Mouse (Mus musculus): ENCODE results near the gene Zcchc18. TPM values are rescaled to one million over a fixed set of nuclear protein-coding genes. Genes with fewer than 3 reads are reported as not detected.
A peak's percentile ranks its signal among the peaks of the same experiment; 100 is the strongest.

The Zcchc18 gene
- polyA plus RNA-seq, 1 experiment from 2014 or later = 21.4 TPM

DNA sequence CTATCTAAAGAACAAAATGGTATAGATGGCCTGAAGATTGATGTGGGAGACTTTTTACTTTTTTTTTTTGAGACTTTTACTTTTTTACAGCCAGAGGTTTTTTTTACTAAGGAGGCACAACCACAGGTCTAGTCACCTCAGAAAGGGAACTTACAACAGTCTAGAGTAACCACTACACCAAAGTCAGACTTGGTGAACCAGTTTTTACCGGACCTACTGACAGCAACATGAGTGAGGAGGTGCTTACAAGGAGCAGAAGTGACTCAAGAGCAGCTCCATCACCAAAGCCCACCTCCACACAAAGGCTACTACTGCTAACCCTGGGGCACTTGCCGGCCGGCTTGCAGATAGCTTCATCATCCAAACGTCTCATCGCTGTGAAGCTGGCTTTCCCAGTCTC is 38.8 kb downstream of the Zcchc18 start:
- no peak overlapping the region for H3K9ac ChIP-seq (replicated peaks; ENCODE audit: low read depth, low read length)
- H3K27ac ChIP-seq (ENCODE audit: low read length) = no peak overlapping the region
- no peaks in the 10 kb centered on the region for H3K4me1 ChIP-seq (ENCODE audit: control insufficient read depth, insufficient read depth, low read length)
- WGBS = 83% methylated on average over 5 of the region's 5 CpGs
- H3K36me3 ChIP-seq (ENCODE audit: control insufficient read depth, insufficient read depth, low read length) = no peaks in the 10 kb centered on the region
- no peaks in the 10 kb centered on the region for H3K27me3 ChIP-seq (ENCODE audit: control insufficient read depth, insufficient read depth, low read length)
- H3K9me3 ChIP-seq (ENCODE audit: control insufficient read depth, low read depth, low read length) = no peaks in the 10 kb centered on the region
- no peak overlapping the region for H3K4me3 ChIP-seq (ENCODE audit: low read depth, low read length)
- no peak overlapping the region for H3K4me2 ChIP-seq (replicated peaks; ENCODE audit: low read depth, low read length)
- ATAC-seq (ENCODE audit: insufficient number of reproducible peaks, insufficient read depth, low FRiP score, low read depth) = no peak

DNA sequence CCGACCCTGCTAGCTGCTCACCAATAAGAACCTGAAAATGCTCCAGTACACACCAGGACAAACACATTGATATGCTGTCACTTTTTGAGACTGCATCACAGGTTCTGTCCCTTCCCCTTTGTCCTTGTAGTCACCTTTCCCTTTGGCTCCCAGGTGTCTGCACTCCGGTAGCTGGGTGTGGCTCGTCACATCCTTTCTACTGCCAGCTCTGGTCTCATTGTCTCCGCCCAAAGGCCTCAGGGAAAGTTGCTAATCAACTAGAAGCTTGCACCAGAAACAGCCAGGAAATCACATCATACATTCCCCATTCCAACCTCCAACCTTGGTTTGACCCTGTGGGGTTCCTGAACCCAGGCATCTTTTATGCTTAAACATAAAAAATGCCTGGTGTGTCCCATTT is 41.4 kb downstream of the Zcchc18 start:
- 68% methylated on average over 4 of the region's 4 CpGs for WGBS
- ATAC-seq (ENCODE audit: insufficient number of reproducible peaks, insufficient read depth, low FRiP score, low read depth) = no peak
- H3K4me2 ChIP-seq (replicated peaks; ENCODE audit: low read depth, low read length) = no peak overlapping the region
- no peak overlapping the region for H3K9ac ChIP-seq (replicated peaks; ENCODE audit: low read depth, low read length)
- no peak overlapping the region for H3K27ac ChIP-seq (ENCODE audit: low read length)
- no peaks in the 10 kb centered on the region for H3K27me3 ChIP-seq (ENCODE audit: control insufficient read depth, insufficient read depth, low read length)
- H3K9me3 ChIP-seq (ENCODE audit: control insufficient read depth, low read depth, low read length) = no peaks in the 10 kb centered on the region
- H3K36me3 ChIP-seq (ENCODE audit: control insufficient read depth, insufficient read depth, low read length) = no peaks in the 10 kb centered on the region
- H3K4me3 ChIP-seq (ENCODE audit: low read depth, low read length) = no peak overlapping the region
- no peaks in the 10 kb centered on the region for H3K4me1 ChIP-seq (ENCODE audit: control insufficient read depth, insufficient read depth, low read length)

DNA sequence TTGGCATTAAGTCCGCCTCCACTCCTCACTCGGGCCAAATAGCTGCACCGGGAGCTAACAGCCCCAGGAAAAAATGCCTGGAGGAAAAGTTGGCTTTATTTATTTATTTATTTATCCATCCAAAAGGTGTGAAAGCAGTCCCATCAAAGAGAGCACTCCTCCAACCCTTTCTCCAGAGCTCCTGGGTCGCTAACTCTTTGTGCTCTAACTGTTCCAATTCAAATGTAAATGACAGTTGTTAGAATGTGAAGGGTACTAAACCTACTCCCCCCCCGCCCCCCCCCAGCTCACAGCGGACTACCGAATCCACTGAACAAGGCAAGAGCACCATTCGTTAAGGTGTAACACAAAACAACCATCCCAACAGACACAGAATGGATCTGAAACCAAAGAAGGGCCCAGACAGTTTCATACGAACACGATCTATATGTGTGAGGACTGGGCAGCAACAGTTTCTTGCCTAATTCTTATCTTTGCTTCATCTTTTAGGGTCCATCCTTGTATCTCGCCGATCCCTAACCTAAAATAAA is 44.6 kb downstream of the Zcchc18 start:
- peak overlapping the region; percentile 49 for H3K4me2 ChIP-seq (replicated peaks; ENCODE audit: low read depth, low read length)
- H3K4me3 ChIP-seq (ENCODE audit: low read depth, low read length) = peak overlapping the region; percentile 42
- H3K9ac ChIP-seq (replicated peaks; ENCODE audit: low read depth, low read length) = peak overlapping the region; percentile 45
- H3K36me3 ChIP-seq (ENCODE audit: control insufficient read depth, insufficient read depth, low read length) = no peaks in the 10 kb centered on the region
- no peak for ATAC-seq (ENCODE audit: insufficient number of reproducible peaks, insufficient read depth, low FRiP score, low read depth)
- H3K4me1 ChIP-seq (ENCODE audit: control insufficient read depth, insufficient read depth, low read length) = no peaks in the 10 kb centered on the region
- 20% methylated on average over 12 of the region's 12 CpGs for WGBS
- no peaks in the 10 kb centered on the region for H3K27me3 ChIP-seq (ENCODE audit: control insufficient read depth, insufficient read depth, low read length)
- no peaks in the 10 kb centered on the region for H3K9me3 ChIP-seq (ENCODE audit: control insufficient read depth, low read depth, low read length)
- H3K27ac ChIP-seq (ENCODE audit: low read length) = 0 out of 2 replicates have a peak overlapping the region, but pooled peaks have one; percentile 77

DNA sequence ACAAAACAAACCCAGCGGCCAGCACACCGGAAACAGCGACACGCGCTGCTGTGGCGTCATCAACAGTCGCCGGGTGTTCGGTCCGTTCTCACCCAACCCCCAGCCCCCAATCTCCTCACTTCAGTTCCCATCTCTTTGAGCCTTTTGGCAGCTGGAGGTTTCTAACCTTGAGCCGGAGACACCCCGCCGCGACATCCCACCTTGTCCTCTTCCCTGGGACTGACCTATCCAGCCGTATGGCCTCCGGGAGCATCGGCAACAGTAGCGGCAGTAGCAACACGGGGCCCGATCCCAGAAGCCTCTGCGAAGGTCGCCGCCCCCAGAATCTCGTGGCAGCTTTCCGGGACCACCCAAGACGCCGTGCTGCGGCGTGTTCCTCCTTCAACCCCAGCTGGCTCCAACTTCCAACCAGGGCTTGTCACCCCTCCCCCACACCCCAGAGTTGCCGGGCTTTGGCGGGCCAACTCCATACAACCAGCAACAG is 45.1 kb downstream of the Zcchc18 start, which contains the start of gene Slc25a53:
Gene Slc25a53 (minus strand): TSS at position 303 of the 484 bp plus-strand sequence.
- peak within 1 kb of the TSS; percentile 42 for H3K4me3 ChIP-seq (ENCODE audit: low read depth, low read length)
- H3K9me3 ChIP-seq (ENCODE audit: control insufficient read depth, low read depth, low read length) = no peaks in the 10 kb centered on the region
- peak within 1 kb of the TSS; percentile 49 for H3K4me2 ChIP-seq (replicated peaks; ENCODE audit: low read depth, low read length)
- H3K27me3 ChIP-seq (ENCODE audit: control insufficient read depth, insufficient read depth, low read length) = no peaks in the 10 kb centered on the region
- ATAC-seq (ENCODE audit: insufficient number of reproducible peaks, insufficient read depth, low FRiP score, low read depth) = peak; percentile 95
- WGBS = 23% methylated on average over 31 of the region's 31 CpGs
- peak within 1 kb of the TSS; percentile 77; the same call in 1 of the 2 replicates for H3K27ac ChIP-seq (ENCODE audit: low read length)
- no peaks in the 10 kb centered on the region for H3K4me1 ChIP-seq (ENCODE audit: control insufficient read depth, insufficient read depth, low read length)
- H3K36me3 ChIP-seq (ENCODE audit: control insufficient read depth, insufficient read depth, low read length) = no peaks in the 10 kb centered on the region
- H3K9ac ChIP-seq (replicated peaks; ENCODE audit: low read depth, low read length) = peak within 1 kb of the TSS; percentile 45

DNA sequence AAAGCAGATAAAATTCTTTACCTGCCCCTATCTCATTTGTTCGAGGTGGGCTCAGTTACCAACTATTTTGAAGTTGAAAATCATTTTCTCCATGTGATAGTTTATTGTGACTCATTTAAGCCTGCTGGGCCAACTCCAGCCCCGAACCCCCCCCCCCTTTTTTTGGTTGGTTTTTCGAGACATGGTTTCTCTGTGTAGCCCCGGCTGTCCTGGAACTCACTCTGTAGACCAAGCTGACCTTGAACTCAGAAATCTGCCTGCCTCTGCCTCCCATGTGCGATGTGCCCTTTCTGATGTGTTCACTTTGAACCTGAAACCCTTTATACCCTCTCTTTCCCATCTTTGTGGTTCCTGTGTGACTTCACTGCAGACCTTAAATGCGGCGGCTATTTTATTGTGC is 45.5 kb downstream of the Zcchc18 start:
- no peaks in the 10 kb centered on the region for H3K36me3 ChIP-seq (ENCODE audit: control insufficient read depth, insufficient read depth, low read length)
- H3K27me3 ChIP-seq (ENCODE audit: control insufficient read depth, insufficient read depth, low read length) = no peaks in the 10 kb centered on the region
- peak overlapping the region; percentile 33 for H3K4me2 ChIP-seq (replicated peaks; ENCODE audit: low read depth, low read length)
- ATAC-seq (ENCODE audit: insufficient number of reproducible peaks, insufficient read depth, low FRiP score, low read depth) = no peak
- H3K4me3 ChIP-seq (ENCODE audit: low read depth, low read length) = peak overlapping the region; percentile 42
- no peak overlapping the region for H3K9ac ChIP-seq (replicated peaks; ENCODE audit: low read depth, low read length)
- H3K4me1 ChIP-seq (ENCODE audit: control insufficient read depth, insufficient read depth, low read length) = no peaks in the 10 kb centered on the region
- H3K27ac ChIP-seq (ENCODE audit: low read length) = peak overlapping the region; percentile 77; the same call in 1 of the 2 replicates
- H3K9me3 ChIP-seq (ENCODE audit: control insufficient read depth, low read depth, low read length) = no peaks in the 10 kb centered on the region
- 46% methylated on average over 7 of the region's 7 CpGs for WGBS

Other genes with a start within 250 kb of the Zcchc18 start
- gene Morf4l2, start 249.5 kb upstream of the Zcchc18 start, polyA plus RNA-seq (2014; fragmentation: Nextera tagmentation; extraction: Ambion mirVana) = 523 and 569 TPM in 2 replicates
- gene Glra4, start 213.0 kb upstream of the Zcchc18 start, polyA plus RNA-seq (2014; fragmentation: Nextera tagmentation; extraction: Ambion mirVana) = 0.14 TPM in 1 of 2 replicates, not detected in the other
- gene Plp1, start 170.5 kb upstream of the Zcchc18 start, polyA plus RNA-seq (2014; fragmentation: Nextera tagmentation; extraction: Ambion mirVana) = 5.5 and 6.5 TPM in 2 replicates
- gene Rab9b, start 124.4 kb upstream of the Zcchc18 start, polyA plus RNA-seq (2014; fragmentation: Nextera tagmentation; extraction: Ambion mirVana) = 0.88 and 0.97 TPM in 2 replicates
- not detected in 2 replicates for gene H2bfm, start 65.8 kb upstream of the Zcchc18 start, polyA plus RNA-seq (2014; fragmentation: Nextera tagmentation; extraction: Ambion mirVana)
- 46.0 and 50.6 TPM in 2 replicates for gene Tmsb15b2, start 17.7 kb upstream of the Zcchc18 start, polyA plus RNA-seq (2014; fragmentation: Nextera tagmentation; extraction: Ambion mirVana)
- 4.2 and 5.8 TPM in 2 replicates for gene Tmsb15l, start 16.3 kb upstream of the Zcchc18 start, polyA plus RNA-seq (2014; fragmentation: Nextera tagmentation; extraction: Ambion mirVana)
- gene Tmsb15b1, start 16.3 kb upstream of the Zcchc18 start, polyA plus RNA-seq (2014; fragmentation: Nextera tagmentation; extraction: Ambion mirVana) = 32.3 and 35.1 TPM in 2 replicates
- 10.6 and 14.4 TPM in 2 replicates for gene Slc25a53, start 45.1 kb downstream of the Zcchc18 start, polyA plus RNA-seq (2014; fragmentation: Nextera tagmentation; extraction: Ambion mirVana)
- gene Fam199x, start 56.4 kb downstream of the Zcchc18 start, polyA plus RNA-seq (2014; fragmentation: Nextera tagmentation; extraction: Ambion mirVana) = 9.9 and 10.6 TPM in 2 replicates
- gene Esx1, start 128.9 kb downstream of the Zcchc18 start, polyA plus RNA-seq (2014; fragmentation: Nextera tagmentation; extraction: Ambion mirVana) = not detected in 2 replicates

Measured in stomach, embryonic 14.5 days (tissue).